Mouse (Mus musculus) left cerebral cortex, adult 18-20 months (tissue): ENCODE measurements around the gene Gm9508. TPM values are rescaled to one million over a fixed set of nuclear protein-coding genes. Genes with fewer than 3 reads are reported as not detected.
A peak's percentile ranks its signal among the peaks of the same experiment; 100 is the strongest.
"Not testable (repeated sequence)": the region's sequence is repeated elsewhere in the genome, so short reads cannot be mapped to it uniquely, and the experiment has no call there.

Experiments
- DNase-seq, 2 experiments: peaks; one replicate each; pipeline ENCODE4 v3.0.0; 2021 to 2022; ENCODE audit warnings: low spot score in 2 of 2, mixed read lengths in 1 of 2
- long read RNA-seq, 2 experiments: library from polyadenylated mRNA; stranded (forward); transcript quantifications; one replicate each; pipeline ENCODE4 v2.0.0; 2021
- total RNA-seq, 2 experiments: library from RNA; stranded (reverse); gene quantifications; 2 replicates each; pipeline ENCODE4 v1.2.3; 2021

The Gm9508 gene
- not detected for total RNA-seq
- long read RNA-seq, experiment 1 = 0 reads
- long read RNA-seq, experiment 2 = 0 reads

DNA sequence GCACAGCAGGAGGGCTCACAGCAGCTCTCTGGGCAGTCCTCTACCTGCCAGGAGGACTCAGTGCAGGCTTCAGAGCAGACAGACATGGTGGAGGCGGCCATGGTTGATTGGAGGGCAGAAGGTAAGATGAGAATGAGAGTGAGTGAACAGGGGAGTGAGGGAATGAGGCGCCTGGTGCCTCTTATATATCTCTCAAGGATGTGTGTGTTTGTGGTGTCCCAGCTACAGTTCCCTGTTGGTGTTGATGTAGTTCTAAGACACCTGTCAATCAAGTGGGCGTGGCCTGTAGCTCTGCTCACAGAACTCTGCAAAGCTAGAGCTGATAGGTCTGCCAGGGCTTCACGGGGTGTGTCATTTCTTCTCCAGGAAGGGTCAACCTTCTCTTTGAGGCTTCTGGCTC, at the start of gene Gm9508:
Gene Gm9508, minus strand, starts transcription at position 101 of the 400 bp plus-strand sequence.
- no peak for DNase-seq

DNA sequence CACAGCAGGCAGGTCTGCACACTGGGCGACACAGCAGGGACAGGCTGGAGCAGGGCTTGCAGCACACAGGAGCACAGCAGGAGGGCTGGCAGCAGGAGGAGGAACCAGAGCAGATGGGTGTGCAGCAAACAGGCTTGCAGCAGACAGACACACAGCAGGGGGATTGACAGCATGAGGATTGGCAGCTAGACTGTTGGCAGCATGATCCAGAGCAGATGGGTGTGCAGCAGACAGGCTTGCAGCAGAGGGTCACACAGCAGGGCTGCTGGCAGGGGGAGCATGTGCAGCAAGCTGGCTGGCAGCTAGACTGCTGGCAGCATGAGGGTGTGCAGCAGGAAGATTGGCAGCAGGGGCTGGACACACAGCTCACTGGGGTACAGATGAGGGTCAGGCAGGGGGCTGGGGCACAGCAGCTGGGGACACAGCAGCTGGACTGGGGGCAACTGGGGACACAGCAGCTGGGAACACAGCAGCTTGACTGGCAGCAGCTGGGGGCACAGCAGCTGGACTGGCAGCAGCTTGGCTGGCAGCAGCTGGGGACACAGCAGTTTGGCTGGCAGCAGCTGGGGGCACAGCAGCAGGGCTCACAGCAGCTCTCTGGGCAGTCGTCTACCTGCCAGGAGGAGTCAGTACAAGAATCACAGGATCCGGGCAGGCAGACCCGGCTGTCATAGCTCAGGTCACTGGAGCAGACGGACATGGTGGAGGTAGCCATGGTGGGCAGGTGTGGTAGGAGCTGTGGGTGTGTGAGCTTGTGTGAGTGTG, 45.1 kb upstream of the Gm9508 start, which contains the start of gene Gm18596:
Gene Gm18596, minus strand, starts transcription at position 715 of the 765 bp plus-strand sequence.
- DNase-seq = not testable (repeated sequence)

DNA sequence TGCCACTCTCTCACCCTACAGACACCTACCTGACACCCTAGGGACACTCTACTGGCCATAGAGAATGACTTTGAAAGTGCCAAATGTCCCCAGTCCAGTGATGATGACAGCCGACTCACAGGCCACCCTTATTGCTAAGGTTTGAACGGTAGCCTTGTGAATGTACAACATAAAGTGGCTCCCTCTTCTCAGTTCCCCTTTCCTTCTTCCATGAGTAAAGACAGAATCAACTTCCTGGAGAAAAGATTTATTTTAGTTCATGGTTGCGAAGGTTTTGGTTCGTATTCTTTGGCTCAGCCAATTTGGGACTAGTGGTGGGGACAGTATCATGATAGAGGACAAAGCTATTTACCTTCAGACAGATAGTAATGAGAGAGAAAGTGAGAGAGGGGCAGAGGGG, 41.9 kb upstream of the Gm9508 start:
- no peak for DNase-seq

DNA sequence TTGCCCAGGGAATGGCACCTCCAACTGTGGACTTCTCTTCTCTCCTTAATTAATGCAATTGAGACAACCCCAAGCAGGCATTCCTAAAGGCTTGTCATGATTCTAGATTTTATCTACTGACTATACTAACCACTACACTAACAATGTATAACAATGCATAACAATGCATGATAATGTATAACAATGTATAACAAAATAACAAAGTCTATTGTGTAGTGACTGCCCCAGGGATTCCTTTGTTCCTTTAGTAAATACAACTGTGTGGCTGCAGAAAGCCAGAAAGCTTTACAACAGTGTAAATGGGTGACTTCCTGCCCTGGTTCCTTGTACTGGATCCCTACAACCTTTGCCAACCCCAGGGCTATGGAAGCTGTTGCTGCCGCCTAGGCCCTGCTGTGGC, 38.9 kb upstream of the Gm9508 start:
- DNase-seq = no peak

DNA sequence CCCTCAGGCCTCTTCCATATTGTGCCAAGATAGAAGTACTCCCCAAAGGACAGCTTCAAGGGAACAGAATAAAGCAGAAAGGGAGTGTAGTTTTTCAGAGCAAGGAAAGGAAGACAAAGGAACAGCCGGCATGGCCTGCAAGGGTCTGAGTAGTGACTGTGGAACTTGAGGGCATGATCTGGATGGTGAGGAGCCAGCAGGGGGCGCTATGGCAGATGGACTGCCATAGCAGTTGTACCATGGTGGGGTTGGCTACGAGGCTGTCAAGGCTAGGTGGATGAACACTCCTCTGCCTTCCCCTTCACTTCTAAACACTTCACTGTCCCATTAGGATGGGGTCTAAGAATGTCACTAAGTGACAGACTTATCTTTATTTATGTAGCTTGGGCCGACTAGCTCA, 32.2 kb upstream of the Gm9508 start:
- DNase-seq = no peak

DNA sequence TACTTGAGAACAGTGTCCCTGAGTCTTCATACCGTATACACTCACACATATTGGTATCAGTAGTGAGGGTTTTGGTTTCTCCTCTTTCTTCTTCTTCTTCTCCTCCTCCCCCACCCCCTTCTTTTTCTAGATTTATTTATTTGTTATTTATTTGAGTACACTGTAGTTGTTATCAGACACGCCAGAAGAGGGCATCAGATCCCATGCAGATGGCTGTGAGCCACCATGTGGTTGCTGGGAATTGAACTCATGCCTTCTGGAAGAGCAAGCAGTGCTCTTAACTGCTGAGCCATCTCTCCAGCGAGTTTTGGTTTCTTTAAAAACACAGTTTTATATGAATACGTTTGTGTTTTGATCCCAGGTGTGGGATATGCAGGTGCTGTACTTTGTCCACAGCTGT, 31.2 kb upstream of the Gm9508 start:
- no peak for DNase-seq

DNA sequence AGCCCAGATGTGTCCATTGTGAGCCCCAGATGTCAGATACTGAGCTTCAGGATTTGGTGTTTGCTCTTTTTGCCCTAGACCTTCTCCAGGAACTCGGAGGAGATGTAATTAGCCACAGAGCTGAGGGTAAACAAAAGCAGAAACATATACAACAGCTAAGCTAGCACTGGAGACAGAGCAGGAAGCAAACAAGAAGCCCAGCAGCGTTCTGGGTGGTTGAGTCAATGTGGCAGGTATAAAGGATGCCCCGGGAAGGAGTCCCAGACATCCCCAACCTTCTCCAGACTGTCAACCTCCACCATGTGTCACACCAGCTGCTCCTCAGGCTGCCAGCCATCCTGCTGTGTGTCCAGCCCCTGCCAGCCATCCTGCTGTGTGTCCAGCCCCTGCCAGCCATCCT, 29.2 kb upstream of the Gm9508 start, which contains the start of gene Gm10100:
Gene Gm10100, plus strand, starts transcription at position 301 of the 400 bp plus-strand sequence.
- DNase-seq = no peak

DNA sequence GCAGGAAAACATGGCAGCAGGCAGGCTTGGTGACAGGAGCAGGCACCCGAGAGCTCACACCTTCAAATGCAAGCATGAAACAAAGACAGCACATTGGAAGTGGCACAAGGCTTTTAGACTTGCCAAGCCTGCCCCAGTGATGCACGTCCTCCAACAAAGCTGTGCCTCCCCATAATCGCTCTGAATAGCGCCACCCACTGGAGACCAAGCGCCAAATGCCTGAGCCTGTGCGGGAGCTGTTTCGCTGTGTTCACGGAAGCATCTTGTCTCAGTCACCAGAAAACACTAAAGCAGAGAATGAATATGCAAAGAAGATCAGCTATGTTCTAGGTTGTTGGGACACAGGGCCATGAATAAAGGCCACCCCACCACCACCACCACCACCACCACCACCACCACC, 27.8 kb upstream of the Gm9508 start:
- DNase-seq = no peak

DNA sequence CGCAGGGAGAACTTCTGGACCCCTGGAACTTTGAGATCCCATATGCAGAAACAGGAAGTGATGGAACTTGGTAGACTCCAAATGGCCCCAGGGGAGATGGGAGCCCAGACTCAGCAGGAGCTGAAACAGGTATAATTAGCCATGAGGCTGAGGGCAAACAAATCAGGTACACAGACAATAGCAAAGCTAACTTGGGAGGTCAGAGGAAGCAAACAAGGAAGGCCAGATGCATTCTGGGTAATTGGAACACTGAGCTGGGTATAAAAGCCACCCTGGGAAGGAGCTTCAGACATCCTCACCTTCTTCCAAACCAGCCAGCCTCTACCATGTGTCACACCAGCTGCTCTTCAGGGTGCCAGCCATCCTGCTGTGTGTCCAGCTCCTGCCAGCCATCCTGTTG, 23.3 kb upstream of the Gm9508 start, which contains the start of gene Krtap12-1:
Gene Krtap12-1, plus strand, starts transcription at position 301 of the 400 bp plus-strand sequence.
- DNase-seq = not testable (repeated sequence)

DNA sequence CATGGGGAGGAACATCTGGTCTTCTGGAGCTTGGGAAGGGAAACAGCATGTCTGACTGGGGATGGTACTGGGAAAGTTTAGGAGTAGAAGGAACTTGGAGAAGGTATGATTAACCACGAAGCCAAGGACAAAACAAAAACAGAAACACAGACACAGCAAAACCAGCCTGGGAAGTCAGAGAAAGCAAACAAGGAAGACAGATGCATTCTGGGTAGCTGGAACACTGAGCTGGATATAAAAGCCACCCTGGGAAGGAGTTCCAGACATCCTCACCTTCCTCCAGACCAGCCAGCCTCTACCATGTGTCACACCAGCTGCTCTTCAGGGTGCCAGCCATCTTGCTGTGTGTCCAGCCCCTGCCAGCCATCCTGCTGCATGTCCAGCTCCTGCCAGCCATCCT, 18.5 kb upstream of the Gm9508 start, which contains the start of gene Gm10142:
Gene Gm10142, plus strand, starts transcription at position 301 of the 400 bp plus-strand sequence.
- DNase-seq = no peak

DNA sequence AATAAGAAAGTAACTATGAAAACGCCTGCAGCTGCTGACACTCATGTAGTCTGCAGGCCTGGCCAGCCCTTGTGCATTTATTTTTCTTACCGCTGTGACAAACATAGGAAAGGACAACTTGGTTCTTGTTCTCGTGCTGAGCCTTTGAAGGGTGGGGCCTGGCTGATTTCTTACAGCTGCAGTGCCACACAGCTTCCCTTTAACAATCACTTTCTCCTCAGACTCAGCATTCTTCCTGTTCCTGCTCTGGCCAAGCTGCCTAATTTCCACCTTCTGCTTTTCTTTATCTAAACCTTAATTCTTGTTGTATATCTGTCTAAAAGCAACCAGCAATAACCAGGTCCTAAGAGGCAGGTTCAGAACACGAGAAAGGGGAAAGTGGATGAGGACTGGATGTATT, 16.7 kb upstream of the Gm9508 start:
- no peak for DNase-seq

DNA sequence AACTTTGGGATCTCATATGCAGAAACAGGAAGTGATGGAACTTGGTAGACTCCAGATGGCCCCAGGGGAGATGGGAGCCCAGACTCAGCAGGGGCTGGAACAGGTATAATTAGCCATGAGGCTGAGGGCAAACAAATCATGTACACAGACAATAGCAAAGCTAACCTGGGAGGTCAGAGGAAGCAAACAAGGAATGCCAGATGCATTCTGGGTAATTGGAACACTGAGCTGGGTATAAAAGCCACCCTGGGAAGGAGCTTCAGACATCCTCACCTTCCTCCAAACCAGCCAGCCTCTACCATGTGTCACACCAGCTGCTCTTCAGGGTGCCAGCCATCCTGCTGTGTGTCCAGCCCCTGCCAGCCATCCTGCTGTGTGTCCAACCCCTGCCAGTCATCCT, 14.1 kb upstream of the Gm9508 start, which contains the start of gene Gm10024:
Gene Gm10024, plus strand, starts transcription at position 301 of the 400 bp plus-strand sequence.
- DNase-seq = not testable (repeated sequence)

DNA sequence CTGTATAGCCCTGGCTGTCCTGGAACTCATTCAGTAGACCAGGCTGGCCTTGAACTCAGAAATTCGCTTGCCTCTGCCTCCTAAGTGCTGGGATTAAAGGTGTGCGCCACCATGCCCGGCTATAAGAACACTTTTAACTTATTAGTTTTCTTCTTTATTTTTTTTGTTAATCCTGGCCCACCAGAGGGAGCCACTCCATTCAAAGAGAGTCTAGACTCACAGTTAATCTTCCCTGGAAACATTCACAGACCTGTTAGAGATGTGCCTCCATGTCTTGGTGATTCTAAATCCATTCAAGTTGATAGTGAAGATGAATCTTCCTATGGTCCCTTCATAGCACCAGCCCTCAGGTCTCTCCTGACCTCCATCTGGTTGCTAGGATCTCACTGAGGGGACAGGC, 12.8 kb upstream of the Gm9508 start:
- DNase-seq = no peak

DNA sequence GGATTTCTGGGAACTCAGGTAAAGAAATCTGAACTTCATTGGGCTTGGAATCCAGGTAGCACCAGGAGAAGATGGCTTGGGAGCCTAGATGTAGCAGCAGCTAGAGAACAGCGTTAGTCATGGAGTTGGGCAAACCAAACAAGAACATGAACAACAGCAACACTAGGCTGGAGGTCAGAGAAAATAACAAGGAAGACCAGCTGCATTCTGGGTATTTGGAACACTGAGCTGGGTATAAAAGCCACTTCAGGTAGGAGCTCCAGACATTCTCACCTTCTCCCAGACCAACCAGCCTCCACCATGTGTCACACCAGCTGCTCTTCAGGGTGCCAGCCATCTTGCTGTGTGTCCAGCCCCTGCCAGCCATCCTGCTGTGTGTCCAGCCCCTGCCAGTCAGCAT, 9.3 kb upstream of the Gm9508 start, which contains the start of gene Gm10272:
Gene Gm10272, plus strand, starts transcription at position 301 of the 400 bp plus-strand sequence.
- DNase-seq = no peak

DNA sequence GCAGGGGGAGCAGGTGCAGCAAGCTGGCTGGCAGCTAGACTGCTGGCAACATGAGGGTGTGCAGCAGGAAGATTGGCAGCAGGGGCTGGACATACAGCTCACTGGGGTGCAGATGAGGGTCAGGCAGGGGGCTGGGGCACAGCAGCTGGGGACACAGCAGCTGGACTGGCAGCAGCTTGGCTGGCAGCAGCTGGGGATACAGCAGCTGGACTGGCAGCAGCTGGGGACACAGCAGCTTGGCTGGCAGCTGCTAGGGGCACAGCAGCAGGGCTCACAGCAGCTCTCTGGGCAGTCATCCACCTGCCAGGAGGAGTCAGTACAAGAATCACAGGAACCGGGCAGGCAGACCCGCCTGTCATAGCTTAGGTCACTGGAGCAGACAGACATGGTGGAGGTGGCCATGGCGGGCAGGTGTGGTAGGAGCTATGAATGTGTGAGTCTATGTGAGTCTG, 6.7 kb downstream of the Gm9508 start, which contains the start of gene Gm19402:
Gene Gm19402, minus strand, starts transcription at position 402 of the 452 bp plus-strand sequence.
- DNase-seq = not testable (repeated sequence)

DNA sequence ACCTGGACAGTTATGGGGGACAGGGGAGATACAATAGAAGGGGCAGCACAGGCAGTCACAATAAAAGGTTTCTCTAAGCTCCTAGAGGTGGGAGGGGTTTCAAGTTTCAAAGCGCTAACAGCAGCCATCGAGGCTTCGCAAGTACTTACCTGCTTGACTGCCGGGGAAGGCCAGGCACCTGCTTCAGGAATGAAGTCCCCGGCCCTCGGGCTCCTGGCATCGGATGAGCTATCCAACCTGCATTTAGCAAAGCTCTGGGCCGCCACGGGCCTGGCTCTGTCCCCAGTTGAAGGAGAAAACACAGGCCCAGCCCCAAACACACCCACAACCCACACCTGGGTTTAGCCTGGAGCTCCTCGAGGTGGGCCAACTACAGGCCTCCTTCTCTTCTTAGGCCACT, 10.0 kb downstream of the Gm9508 start:
- DNase-seq = no peak

DNA sequence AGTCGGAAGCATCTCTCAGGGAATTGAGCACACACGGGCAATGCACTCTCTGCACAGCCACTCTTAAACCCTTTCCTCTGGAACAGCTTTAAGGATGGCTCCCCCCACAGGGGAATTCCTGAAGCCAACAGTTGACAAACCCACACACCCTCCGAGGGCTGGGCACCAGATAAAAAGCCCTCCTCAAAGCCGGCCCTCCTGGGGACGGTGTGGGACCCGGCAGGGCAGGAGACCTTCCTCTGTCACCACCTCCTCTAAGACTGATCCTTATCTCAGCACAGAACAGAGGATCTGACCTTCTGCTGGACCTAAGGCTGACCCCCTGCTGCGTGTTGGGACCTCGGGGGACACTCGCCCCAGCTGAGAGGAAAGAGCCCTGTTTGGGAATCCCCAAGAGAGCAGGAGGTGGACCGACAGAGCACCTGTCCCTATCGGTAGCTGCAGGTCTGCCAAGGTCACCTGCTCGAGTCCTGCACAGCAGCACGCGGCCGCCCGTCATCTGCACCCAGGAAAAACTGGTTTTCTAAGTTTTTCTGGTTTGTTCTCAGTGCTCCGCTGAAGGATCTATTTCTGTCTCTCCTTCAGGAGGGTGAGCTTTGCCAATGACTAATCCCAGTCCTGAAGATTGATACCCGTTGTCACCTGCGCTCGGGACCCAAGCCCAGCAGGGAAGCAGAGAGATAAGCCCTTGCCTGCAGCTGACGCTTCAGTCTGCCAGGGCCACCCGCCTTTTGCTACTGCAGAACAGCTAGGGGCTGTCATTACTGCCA, 11.0 kb downstream of the Gm9508 start, which contains the start of gene Tspear:
Gene Tspear, plus strand, starts transcription at position 675 of the 770 bp plus-strand sequence.
- no peak for DNase-seq

DNA sequence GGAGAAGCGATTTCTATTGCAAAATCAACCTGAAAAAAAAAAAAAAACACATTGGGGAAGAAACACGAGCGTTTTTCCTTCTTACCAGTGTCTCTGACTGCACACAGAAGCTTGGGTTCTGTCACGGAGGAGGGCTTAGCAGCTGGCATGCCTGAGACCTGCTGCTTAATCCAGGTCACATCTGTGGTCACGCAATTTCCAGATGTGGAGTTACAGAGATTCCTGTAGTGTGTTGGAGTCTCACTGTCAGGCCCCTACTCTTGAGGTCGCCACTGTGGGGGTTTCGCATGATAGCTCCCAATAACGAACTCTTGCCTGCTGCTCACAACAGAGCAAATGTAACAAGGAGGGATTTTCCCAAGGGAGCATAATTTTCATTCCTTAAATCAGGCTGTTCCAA, 12.9 kb downstream of the Gm9508 start:
- no peak for DNase-seq

DNA sequence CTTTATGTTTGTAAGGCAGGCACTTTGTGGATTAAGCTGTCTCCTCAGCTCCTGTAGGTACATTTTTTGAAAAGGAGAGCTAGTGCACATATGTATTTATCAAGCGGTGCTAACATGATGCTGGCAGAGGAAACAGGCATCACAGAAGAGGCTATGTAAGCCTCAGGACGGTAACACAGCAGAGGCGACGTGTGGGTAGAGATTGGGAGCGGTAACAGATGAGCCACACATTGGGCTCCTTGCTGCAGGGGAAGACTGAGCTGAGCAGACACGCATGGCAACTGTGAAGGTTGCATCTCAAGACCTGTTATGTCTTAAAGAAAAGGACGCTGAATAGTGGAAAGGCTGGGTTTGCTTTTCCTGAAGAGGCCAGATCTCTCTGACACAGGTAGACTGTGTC, 14.0 kb downstream of the Gm9508 start:
- peak; percentile 14 to 39 for DNase-seq

DNA sequence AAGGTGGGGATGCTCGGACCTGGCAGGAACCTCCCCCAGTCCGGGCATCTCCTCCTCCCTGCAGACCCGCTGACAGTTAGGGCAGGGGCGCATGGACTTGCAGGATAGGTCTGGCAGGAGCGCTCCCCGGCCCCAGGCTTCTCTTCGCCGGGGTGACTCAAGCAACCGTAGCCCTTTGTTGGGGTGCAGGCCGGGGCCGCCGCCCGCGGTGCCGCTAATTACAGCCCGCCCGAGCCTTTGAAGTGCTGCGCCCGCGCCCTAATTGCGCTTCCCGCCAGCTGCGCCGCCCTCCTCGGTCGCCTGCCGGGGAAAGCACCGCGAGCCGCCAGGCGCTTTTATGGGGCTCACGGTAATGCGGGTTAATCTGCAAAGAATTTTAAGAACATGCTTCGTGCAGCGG, 19.5 kb downstream of the Gm9508 start:
- DNase-seq = no peak

DNA sequence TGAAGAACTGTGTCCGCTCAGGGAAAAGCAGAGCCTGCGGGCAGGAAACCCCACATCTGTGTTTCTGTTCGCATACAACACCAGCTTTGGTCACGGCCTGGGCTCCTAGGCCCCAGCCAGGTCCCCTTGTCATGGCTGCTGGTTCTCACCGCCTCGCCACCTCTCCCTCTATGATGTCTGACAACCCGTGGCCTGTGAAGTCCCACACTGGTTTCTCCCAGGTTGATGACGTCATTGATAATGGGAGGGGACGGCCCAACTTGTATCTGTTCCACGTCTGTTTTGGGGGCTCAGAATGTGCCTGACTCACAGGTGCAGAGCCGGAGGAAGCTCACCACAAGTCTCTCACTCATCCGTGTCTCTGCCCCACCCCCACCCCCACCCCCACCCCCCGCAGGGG, 23.3 kb downstream of the Gm9508 start:
- DNase-seq = no peak

DNA sequence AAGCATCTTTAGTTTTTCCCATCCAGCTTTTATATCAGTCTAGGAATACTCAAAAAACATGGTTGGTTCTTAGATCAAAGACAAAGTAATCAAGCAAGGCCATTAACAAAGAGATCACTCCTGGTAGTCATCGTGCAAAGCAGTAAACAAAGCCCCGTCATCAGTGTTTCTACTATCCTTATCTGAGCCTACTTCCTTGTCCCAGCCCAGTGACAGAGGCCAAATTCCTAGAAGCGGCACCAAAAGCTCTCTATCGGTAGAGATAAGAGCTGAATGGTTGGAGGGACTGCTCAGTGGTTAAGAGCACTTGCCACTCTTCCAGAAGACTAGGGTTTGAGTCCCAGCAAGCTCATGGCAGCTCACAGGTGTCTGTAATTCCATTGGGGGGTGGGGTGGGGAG, 25.5 kb downstream of the Gm9508 start:
- no peak for DNase-seq
